Mouse (Mus musculus) CH12F3 (cell line): Measurements from ENCODE around the gene Fam20a.

ENCODE experiments used
- in situ Hi-C: fragments of 300-500 bp; cut with MboI; formaldehyde crosslinking; loops from 2 replicates; pipeline ENCODE4 v1.14.3; 2020; ENCODE audit warnings: low sequenced_read_pairs

Fam20a gene

DNA sequence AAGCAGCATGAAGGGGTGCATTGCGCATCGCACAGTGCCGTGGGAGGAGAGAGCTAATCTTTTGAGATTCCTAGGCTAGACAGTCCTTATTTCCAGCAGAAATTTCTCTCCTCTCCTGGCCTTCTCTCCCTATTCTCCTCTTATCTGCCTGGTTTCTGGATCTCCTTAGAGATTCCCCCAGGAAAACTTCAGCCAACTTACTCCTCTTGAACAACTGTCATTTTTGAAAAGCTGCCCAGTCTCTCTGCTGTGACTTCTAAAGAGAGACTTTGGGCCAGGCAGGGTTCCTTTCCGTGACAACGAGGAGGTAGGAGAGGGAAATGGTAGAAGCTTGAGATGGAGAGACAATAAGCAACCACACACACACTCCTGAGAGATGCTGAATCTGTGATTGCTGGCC lies 4.6 kb downstream of the Fam20a start:
- in situ Hi-C loops, result no loop called here

DNA sequence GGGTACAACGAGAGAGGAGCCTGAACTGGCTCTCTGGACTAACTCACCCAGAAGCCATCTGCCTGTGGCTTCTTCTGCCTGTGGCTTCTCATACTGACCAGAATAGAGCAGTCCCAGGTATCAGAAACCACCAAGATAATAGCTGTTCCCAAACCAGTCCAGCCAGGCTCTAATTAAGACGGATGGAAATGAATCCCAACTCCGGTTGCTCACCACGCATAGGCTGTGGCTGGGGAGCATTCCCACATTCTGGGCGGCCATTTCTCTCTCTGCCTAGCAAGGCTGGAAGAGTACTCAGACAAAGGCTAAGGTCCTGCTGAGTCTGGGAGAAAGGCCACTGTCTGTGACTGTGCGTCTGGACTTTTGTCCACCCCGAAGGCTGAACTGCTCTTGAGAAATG lies 5.1 kb downstream of the Fam20a start:
- in situ Hi-C loops, result no loop called here

DNA sequence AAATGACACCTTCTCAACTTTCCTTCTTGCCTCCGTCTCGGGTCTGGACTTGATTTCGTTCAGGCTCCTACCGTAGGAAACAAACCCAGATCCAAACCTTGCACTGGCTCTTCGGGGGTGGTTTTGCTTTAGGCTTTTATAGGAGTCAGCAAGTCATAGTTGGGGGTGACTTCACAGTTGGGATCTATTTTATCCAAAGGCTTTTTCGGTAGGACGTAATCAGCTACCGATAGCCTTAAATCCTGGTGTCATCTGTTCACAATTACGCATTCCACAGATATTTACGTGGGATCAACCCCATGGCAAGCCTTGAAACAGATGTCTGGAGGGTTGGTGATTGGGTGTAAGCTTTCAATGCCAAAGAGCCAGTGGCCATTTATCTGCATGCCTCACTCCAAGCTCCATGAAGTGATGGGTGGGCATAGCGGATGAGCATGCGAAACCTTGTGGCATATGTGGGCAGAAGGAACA lies 6.7 kb downstream of the Fam20a start:
- in situ Hi-C loops, result no loop called here

DNA sequence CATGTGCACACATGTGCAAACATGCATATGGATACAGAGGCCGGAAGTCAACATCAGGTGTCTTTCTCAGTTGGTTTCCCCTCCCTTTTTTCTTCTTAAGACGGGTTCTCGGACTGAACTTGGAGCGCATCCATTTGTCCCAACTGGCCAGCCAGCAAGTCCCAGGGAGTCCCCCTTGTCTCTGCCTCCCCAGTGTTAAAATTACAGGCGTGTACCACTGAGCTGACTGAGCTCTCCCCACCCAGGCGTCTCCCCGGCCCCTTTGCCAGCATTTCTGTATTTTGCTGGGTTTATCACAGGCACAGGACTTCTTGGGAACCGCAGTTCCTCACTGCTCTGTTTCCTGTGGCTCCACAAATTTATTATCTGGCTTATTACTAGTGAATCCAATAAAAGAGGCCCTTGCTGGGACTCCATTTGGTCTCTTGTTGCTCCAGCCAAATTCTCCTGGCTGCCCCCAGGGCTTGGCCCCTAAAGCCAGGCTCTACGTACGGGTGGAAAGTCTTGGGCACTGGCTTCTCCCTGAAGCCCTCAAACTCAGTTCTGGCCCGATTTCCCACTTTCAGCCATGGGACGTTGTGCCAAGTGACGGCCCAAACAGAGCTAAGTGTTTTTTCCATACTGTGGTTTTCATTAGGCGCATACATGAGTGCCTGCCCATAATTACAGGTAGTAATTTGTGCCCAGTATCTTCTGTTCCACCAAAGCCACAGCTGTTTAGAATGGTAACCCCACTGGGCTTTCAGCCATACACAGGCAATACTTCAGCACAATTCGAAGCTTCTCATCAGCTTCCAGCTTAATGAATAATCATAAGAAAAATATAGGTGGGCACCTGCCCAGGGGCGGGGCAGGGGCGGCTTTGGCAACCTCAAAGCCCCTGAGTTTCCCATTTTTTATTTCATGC lies 7.5 kb downstream of the Fam20a start:
- in situ Hi-C loops, result no loop called here

DNA sequence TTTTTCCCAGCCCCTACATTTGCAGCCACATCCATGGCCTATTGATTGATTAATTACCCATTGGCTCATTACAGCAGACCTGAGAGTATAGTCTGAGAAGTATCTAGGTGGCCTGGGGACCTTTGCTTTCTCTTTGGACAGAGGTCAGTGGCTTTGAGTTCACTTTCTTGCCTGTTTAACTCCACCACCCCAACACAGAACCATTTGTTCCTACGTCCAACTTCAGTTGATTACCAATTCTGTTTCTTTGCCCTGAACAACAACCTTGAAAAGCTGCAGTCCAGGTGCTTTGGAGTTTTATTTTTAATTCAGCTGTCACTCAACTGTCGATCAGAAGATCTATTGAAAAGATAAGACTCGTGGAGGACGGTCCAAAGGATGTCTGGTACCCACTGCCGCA lies 12.6 kb downstream of the Fam20a start:
- in situ Hi-C loops, result no loop called here

DNA sequence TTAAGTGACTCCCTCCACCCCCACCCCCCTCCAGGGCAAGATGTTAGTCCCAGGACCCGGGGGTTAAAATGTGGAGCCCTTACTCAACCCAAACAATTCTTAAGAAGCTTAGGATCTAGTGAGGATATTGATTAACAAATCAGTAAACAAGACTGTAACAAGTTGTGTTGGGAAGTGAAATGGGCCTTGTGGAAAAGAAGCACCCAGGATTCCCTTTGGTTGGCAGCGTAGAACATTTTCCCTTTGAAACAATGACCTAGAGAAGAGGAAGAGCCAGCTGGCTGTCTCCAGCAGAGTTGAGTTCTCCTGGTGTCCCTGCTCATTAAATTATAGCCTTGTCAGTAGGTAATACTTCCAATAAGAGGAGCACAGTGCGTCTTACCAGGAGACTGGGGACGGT lies 13.3 kb downstream of the Fam20a start:
- in situ Hi-C loops, result no loop called here

DNA sequence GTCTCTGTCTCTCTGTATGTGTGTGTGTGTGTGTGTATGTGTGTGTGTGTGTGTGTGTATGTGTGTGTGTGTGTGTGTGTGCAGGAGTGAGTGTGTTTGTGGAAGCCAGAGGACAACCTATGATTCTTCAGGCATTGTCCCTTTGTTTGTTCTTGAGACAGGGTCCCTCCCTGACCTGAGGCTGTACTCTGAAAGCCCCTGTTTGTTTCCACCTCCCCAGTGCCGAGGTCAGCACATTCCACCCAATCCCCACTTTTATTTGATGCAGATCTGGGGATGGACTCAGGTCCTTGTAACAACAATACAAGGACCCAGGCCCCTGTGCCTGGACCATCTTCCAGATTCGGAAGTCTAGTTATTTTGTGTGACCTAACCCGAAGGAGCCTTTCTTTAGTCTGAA lies 14.6 kb downstream of the Fam20a start:
- in situ Hi-C loops, result no loop called here

DNA sequence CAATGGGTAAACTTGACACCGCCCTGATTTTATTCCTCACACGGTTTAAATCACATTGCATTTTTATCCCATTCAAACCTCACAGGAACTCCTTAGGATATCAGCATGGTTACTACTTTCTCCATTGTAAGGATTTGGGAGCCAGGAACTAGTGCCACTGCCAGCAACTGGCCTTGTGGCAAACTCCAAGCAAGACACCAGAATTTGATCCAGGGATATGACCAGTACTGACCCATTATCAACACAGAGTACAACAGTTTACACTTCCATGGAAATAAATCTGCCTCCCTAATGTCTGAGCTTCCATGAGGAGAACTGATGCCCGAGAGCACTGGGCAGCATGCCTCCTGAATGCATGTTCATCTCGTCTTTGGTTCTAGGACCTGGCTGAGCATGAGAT lies 15.5 kb downstream of the Fam20a start:
- in situ Hi-C loops, result no loop called here

DNA sequence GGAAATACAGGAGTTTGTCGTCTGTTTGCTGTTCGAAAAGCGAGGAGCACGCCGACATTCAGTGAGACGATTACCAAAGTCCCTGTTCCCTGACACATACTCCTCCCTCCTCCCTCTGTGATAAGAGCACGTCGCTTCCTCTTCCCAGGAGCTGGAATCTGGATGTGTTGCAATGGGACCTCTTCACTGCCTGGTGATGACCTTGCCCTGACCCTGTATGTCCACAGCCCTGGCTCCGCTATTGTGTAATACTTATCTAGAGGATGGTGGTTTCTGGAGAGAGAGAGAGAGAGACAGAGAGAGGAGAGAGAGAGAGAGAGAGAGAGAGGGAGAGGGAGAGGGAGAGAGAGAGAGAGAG lies 16.0 kb downstream of the Fam20a start:
- in situ Hi-C loops, result no loop called here

DNA sequence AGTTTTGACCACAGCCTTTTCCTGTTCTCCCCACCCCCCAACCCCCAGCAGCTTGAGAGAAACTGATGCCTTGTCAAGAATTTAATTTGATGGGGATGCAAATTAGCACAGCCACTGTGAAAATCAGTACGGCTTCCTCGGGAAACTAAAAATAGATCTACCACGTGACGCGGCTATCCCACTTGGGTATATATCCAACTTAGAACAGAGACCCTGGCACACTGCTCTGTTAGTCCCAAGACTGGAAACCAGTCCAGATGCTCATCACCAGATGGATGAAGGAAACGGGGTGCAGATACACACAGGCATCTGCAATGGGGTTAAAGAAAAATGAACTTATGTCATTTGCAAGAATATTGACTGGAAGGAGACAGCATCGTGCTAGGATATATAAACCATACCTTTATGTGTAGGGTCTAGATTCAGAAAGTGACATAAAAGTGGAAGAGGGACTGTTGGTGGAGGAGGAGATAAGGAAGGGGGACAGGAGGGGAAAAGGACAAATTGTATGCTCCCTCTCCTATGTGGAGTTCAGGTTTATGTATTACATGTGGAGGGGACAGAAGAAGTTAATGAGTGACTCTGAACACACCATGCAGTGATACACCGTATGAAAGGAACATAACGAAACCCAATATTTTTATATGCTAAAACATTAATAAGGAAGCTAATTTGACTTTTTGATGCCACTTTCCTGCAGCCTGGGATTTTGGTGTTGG lies 16.6 kb downstream of the Fam20a start:
- in situ Hi-C loops, result no loop called here

DNA sequence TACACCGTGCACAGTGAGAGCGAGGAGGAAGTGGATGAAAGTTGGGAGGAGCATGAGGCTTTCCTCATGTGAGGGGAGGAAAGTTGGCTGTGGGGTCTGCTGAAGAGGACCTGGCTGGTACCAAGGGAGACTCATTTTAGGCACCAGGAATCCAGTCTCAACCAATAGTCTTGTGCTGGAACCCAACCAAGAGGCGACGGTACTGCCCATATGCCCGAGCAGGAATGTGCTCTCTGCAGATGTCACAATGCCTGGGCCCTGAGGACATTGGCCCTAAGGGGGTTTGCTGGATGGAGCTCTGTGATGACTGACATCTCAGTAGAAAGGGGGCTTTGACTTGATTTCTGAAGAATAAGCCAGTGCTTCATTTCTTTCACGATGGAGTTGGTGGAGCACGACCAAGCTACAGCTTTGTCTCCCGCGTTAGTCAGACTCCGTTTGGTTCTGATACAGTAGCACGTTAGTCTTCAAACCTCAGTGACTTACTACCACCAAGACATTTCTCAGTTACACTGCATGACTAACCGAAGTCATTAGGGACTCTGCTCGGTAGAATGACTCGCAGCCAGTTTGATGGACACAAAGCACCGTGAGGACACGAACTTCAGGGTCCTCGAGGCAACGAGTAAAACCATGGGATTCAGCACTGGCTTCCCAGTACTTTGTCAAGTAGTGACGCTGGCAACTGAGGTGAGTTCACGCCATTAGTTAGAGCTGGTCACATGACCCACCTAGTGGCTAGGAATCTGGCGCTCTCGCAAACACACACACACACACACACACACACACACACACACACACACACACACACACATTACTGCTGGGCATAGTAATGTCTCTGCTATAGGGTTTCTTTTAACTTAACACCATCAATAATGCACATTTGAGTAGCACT lies 17.5 kb downstream of the Fam20a start:
- in situ Hi-C loops, result no loop called here

DNA sequence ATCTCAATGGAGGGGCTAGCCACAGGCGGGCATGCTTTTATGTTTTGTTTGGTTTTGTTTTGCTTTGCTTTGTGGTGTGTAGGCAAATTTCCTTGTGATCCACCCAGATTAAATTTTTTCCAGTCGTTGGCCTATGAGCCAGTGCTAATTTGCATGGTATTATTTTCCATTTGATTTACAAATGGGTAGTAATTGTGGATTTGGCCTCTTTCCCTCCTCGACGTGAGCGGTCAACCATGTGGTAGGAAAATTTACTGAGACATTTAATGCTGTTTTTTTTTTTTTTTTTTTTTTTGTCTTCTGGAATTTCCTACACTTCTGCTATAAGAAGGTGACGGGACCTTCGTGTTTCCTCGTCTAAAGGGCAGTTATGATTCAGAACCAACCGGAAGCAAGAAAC lies 18.2 kb downstream of the Fam20a start:
- in situ Hi-C loops, result no loop called here

DNA sequence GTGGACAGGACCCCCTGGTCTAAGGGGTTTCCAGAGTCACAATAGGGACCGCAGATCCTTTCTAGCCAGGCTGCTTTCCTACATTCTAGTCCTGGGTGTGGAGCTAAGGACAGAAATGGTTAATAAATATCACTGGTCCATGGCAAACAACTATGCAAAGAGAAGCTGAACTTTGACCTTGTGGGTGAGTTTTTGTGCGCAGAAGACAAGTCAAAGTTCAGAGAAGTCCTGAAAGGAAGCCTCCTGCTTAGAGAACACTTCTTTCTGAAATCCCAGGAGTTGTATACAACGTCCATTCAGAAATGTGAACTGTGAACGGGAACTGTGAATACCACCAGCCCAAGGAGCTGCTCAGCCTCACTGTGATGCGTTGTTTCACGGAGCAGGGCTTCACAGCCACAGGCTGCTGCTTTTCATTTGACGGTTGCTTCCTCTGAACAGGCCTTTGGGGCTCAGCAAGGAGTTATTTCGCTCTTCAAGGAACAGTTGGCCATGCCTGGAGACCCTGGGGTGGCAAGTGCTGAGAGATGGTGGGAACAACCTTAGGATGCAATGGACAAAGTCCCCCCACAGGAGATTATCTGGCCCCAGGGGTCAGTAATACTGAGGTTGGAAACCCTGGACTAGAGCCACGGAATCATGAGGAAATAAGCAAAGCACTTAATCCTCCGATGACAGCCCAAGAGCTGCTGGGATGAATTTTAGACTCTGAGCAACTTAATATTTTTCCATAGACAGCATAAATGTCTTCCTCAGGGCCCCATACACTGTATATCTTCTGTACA lies 19.9 kb downstream of the Fam20a start:
- in situ Hi-C loops, result no loop called here

DNA sequence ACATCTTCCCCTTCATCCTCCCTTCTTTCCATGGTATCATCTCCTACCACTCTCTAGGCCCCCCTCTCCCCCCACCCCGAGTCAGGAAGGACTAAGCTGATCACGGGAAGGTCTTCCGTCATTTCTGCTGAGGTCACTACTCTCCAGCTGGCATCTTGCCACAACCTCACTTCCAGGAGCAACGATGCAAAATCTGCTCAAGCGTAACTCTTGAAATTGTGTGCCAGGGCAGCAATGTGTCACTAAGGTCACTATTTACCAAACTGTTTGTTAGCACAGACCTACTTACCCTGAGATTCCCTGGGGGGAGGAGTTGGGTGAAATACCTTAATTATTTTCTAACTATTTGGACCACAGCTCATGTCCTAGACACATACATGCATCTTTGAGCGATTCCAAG lies 21.3 kb downstream of the Fam20a start:
- in situ Hi-C loops, result no loop called here

DNA sequence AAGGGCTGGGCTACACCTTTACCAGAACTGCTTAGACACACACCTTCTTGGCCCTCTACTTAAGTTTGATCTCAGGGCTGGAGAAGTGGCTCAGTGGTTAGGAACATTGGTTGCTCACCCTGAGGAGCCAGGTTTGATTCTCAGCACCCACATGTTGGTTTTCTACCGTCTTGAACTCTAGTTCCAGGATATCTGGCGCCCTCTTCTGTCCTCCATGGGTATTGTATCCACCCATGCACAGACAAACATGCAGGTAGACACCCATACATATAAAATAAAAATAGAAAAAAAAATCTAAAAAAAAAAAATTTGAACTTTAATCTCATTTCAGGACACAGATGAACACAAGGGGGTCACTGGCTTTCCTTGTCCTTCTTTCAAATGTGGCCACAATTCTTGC lies 22.3 kb downstream of the Fam20a start:
- in situ Hi-C loops, result loop anchor here (25.0 kb wide), 1 partner anchor 563 kb away; the partner anchor contains the start of gene Abca6

DNA sequence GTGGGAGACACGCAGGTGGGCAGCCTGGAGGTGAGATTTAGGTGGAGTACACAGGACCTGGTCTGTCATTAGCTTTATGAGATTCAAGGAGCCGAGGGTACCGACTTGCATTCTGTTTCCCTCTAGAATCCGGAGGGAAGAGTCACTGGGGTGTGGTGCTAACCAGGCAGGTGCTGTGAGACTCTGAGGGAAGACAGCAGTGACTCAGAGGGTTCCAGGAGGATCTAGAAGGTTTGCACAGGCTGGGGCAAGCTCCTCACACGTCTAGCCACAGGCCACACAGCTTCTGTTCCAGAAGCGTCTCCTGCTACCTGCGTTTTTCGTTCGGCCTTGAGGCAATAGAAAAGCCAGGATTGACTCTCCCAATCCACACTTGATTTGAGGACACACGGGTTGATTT lies 23.3 kb downstream of the Fam20a start:
- in situ Hi-C loops, result loop anchor here (25.0 kb wide), 1 partner anchor 564 kb away; the partner anchor contains the start of gene Abca6

DNA sequence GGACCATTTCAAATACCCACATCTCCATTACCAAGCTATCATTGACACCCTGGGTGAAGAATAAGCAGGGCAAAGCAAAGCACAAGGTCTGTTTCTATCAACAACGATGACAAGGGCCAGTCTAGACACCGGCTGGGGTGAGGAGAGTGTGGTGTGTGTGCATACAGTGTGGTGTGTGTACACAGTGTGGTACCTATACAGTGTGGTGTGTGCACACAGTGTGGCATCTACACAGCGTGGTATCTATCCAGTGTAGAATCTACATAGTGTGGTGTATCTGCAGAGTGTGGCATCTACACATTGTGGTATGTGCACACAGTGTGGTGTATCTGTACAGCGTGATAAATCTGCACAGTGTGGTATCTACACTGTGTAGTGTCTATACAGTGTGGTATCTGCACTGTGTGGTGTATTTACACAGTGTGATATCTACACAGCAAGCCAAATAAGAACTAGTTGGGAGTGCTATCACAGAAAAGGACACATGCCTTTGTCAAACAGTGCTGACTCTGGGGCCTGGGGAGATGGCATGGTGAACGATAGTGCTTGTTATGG lies 24.9 kb downstream of the Fam20a start:
- in situ Hi-C loops, result loop anchor here (25.0 kb wide), 1 partner anchor 565 kb away; the partner anchor contains the start of gene Abca6

DNA sequence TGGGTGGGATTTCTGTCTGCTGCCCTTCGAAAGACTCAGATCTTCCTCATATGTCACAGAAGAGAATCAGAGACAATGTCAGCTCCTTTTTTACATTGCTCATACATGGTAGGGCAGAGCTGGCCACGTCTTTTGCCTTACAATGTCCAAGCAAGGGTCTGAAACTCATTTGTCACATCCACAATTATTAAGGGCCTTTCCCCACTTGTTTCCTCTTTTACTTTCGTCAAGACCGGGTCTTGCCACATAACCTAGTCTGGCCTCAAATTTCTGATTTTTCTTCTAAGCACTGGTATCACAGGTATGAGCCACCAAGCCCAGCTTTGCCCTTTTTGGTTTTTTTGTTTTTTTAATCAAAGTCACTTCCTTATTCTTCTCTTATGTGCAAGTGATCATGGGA lies 25.6 kb downstream of the Fam20a start:
- in situ Hi-C loops, result loop anchor here (25.0 kb wide), 1 partner anchor 566 kb away; the partner anchor contains the start of gene Abca6

DNA sequence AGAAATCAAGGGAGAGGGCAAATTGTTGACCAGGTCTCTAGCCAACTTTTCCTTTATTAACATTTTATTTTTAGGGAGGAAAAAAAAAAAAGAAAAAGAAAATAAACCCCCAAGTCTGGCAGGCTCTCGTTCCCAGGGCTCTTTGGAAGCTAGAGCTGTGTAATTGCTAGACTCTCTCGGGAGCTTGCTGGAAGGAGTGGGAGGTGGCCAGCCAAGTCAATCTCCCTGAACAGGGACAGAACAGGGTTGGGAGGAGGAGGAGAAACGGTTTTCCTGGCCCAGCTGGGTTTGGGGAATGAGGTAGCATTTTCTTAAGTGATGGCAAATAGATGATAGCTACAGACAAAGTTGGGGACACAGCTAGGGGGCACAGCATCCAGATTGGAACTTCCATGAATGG lies 29.3 kb downstream of the Fam20a start:
- in situ Hi-C loops, result loop anchor here (25.0 kb wide), 1 partner anchor 570 kb away; the partner anchor contains the start of gene Abca6

DNA sequence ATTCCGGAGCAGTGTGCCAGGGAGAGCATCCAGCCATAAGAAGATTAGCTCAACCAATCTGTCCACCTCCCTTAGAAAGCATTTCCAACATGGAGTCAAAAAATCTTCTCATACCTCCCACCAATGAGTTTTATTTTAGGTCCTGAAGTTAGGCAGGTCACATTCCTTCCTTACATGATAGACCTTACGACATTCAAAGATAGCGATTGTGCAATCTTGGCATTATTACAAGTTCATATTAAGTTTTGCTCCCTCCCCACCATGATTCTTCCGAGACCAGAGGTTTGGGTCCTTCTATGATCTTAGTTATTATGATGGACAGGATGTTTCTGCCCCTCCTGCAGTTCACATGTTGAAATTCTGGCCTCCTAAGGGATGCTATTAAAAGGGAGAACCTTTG lies 32.5 kb downstream of the Fam20a start:
- in situ Hi-C loops, result loop anchor here (25.0 kb wide), 1 partner anchor 573 kb away; the partner anchor contains the start of gene Abca6
